Mouse (Mus musculus): ENCODE measurements at regions not wholly inside any gene's neighbourhood (a gene's known extent, or its start where the extent isn't known, plus 50 kb on each side); places are given as distances from the start of the nearest gene placed in this dataset.

DNA sequence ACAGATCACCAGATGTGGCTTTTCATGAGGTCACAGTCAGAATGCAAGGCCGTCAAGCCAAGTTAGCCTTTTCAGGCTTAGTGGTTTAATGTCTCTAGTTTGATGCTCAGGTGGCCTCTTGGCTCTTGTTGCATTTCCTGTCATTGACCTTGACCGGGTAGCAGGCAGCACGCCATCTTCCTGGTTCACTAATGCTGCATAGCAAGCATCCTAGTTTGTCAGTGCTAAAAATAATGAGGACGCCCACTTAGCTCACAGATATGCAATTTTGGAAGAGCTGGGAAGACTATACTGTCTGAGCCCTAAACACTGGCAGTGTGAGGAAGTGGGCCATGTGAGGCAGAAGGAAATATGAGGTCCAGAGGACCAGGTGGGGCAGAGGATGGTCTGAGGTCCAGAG is 97.2 kb downstream of the Ndufa10 start:
- ATAC-seq (ENCODE audit: insufficient read depth, low read depth) (peak; percentile 74), DNase-seq (ENCODE audit: low spot score) (peak; percentile 59)
- Histone ChIP-seq H3K9ac (replicated peaks; ENCODE audit: low read depth, low read length) (no peak overlapping the region), H3K36me3 (replicated peaks; ENCODE audit: control insufficient read depth, insufficient read depth, low read length) (no peaks in the 10 kb centered on the region), H3K4me3 (ENCODE audit: low read depth, low read length) (no peak overlapping the region), H3K9me3 (replicated peaks; ENCODE audit: control insufficient read depth, low read length) (no peaks in the 10 kb centered on the region), H3K4me1 (ENCODE audit: control insufficient read depth, insufficient read depth) (peaks cover 48% of the 10 kb centered on the region), H3K4me2 (ENCODE audit: low read depth, low read length) (no peak overlapping the region), H3K27me3 (ENCODE audit: control insufficient read depth, insufficient read depth, low read length) (no peaks in the 10 kb centered on the region), H3K27ac (ENCODE audit: low read depth) (peak overlapping the region; percentile 79)
- 21% methylated on average over 4 of the region's 4 CpGs for WGBS
- TF ChIP-seq CTCF (IDR thresholded peaks at IDR 0.05; ENCODE audit: low read depth) (no peak), EP300 (IDR thresholded peaks at IDR 0.05; ENCODE audit: low read depth) (no peak)

DNA sequence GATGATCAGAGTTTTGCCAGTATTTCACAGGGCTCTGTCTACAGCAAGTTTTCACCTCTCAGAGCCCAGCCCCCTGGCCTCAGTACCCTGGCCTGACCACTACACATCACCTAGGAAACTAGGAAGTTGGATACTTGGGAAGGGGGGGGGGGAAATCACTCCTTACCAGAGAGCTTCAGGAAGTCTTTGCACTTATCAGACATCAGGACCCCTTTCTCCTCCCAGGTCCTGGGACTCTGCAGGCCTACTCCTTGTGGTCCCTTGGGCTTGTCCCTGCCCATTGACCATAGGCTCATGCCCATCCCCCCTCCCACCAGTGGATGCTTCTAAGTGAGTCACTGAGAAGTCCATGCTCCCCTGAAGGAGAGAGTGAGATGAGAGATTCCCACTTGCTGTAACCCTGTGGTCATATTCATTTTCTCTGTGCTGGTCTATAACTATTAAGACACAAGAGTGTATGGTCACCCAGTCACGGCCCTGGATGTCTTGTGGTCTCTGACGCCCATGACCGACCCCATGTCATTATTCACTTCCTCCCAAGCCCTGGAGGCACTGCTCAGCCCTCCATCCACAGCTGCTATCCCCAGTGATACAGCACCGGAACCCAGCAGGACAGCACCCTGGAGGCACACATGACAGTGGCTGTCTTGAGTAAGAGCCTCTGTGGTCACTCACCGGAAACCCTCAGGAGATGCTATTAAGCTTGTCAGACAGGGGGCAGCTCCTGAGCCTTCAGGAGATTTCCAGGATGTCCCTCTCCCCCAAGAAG is 101.3 kb downstream of the Ndufa10 start:
- Histone ChIP-seq H3K4me2 (ENCODE audit: low read depth, low read length) (no peak overlapping the region), H3K9ac (replicated peaks; ENCODE audit: low read depth, low read length) (no peak overlapping the region), H3K4me1 (ENCODE audit: control insufficient read depth, insufficient read depth) (peaks cover 18% of the 10 kb centered on the region), H3K27ac (ENCODE audit: low read depth) (no peak overlapping the region), H3K27me3 (ENCODE audit: control insufficient read depth, insufficient read depth, low read length) (no peaks in the 10 kb centered on the region), H3K4me3 (ENCODE audit: low read depth, low read length) (no peak overlapping the region), H3K36me3 (replicated peaks; ENCODE audit: control insufficient read depth, insufficient read depth, low read length) (no peaks in the 10 kb centered on the region), H3K9me3 (replicated peaks; ENCODE audit: control insufficient read depth, low read length) (no peaks in the 10 kb centered on the region)
- DNase-seq (ENCODE audit: low spot score) (no peak), ATAC-seq (ENCODE audit: insufficient read depth, low read depth) (no peak)
- 85% methylated on average over 5 of the region's 5 CpGs for WGBS
- TF ChIP-seq CTCF (IDR thresholded peaks at IDR 0.05; ENCODE audit: low read depth) (no peak), EP300 (IDR thresholded peaks at IDR 0.05; ENCODE audit: low read depth) (no peak)

DNA sequence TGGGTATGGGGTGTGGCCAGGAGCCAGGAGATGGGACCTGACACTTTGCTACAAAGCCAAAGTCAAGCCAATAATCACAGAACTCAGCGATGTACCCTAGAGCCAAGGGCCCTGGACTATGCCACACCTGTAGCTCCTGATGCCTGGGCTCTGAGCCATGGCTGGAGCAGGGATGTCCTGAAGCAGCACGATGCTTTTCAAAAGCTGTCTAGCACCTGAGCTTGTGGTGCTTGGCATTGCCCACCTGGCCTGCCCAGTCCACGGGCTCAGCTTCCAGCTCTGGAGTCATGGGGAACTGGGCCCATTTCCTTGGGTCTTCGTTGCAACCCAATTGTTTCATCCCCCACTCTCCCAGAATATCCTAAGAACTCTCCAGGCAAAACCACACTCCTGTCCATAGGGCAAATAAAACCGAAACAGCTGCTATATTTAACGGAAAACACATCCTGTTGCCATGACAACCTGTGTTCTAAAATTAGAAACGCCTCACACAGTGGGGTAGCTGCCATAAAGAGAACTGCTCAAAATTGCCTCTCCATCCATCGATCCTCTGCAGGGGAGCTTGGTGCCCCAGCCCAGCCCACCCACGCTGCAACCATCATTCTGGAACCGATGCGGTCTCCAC is 102.2 kb downstream of the Ndufa10 start:
- Histone ChIP-seq H3K36me3 (replicated peaks; ENCODE audit: control insufficient read depth, insufficient read depth, low read length) (no peaks in the 10 kb centered on the region), H3K4me3 (ENCODE audit: low read depth, low read length) (no peak overlapping the region), H3K27me3 (ENCODE audit: control insufficient read depth, insufficient read depth, low read length) (no peaks in the 10 kb centered on the region), H3K4me2 (ENCODE audit: low read depth, low read length) (no peak overlapping the region), H3K27ac (ENCODE audit: low read depth) (no peak overlapping the region), H3K9ac (replicated peaks; ENCODE audit: low read depth, low read length) (no peak overlapping the region), H3K4me1 (ENCODE audit: control insufficient read depth, insufficient read depth) (peaks cover 9% of the 10 kb centered on the region; the same call in 1 of the 2 replicates), H3K9me3 (replicated peaks; ENCODE audit: control insufficient read depth, low read length) (no peaks in the 10 kb centered on the region)
- ATAC-seq (ENCODE audit: insufficient read depth, low read depth): no peak
- TF ChIP-seq EP300 (IDR thresholded peaks at IDR 0.05; ENCODE audit: low read depth): no peak
- no peak for TF ChIP-seq CTCF (IDR thresholded peaks at IDR 0.05; ENCODE audit: low read depth)
- DNase-seq (ENCODE audit: low spot score): peak; percentile 47
- WGBS: 57% methylated on average over 11 of the region's 11 CpGs

DNA sequence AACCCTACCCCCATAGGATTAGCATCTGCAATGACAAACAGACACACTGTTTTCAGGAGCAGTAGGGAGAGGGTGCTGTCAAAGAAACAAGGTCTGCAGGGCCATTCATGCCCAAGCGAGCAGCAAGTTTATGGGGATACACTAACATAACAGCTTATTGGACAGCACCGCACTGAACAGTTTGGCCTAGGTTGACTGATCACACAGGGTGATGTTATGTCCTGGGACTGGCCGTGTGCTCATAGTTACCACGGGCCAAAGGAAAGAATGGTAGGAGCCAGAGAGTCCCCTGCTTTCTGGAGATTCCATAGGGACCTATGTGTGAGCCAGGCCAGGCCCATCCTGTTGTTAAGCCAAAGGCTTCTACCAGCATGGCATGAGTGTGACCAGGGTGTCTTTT is 102.8 kb downstream of the Ndufa10 start:
- Histone ChIP-seq H3K4me1 (ENCODE audit: control insufficient read depth, insufficient read depth) (peaks cover 3% of the 10 kb centered on the region; the same call in 1 of the 2 replicates), H3K36me3 (replicated peaks; ENCODE audit: control insufficient read depth, insufficient read depth, low read length) (no peaks in the 10 kb centered on the region), H3K4me3 (ENCODE audit: low read depth, low read length) (no peak overlapping the region), H3K27me3 (ENCODE audit: control insufficient read depth, insufficient read depth, low read length) (no peaks in the 10 kb centered on the region), H3K4me2 (ENCODE audit: low read depth, low read length) (no peak overlapping the region), H3K9ac (replicated peaks; ENCODE audit: low read depth, low read length) (no peak overlapping the region), H3K27ac (ENCODE audit: low read depth) (no peak overlapping the region), H3K9me3 (replicated peaks; ENCODE audit: control insufficient read depth, low read length) (no peaks in the 10 kb centered on the region)
- 87% methylated on average over 4 of the region's 4 CpGs for WGBS
- TF ChIP-seq CTCF (IDR thresholded peaks at IDR 0.05; ENCODE audit: low read depth) (no peak), EP300 (IDR thresholded peaks at IDR 0.05; ENCODE audit: low read depth) (no peak)
- no peak for DNase-seq (ENCODE audit: low spot score)
- no peak for ATAC-seq (ENCODE audit: insufficient read depth, low read depth)

- H3K27me3 ChIP-seq (ENCODE audit: control insufficient read depth, insufficient read depth, low read length): no peaks in the 10 kb centered on the region
- no peak for DNase-seq (ENCODE audit: low spot score)
- H3K4me1 ChIP-seq (ENCODE audit: control insufficient read depth, insufficient read depth): no peaks in the 10 kb centered on the region
- no peak overlapping the region for H3K9ac ChIP-seq (replicated peaks; ENCODE audit: low read depth, low read length)
- no peaks in the 10 kb centered on the region for H3K9me3 ChIP-seq (replicated peaks; ENCODE audit: control insufficient read depth, low read length)
- 71% methylated on average over 5 of the region's 5 CpGs for WGBS
- H3K27ac ChIP-seq (ENCODE audit: low read depth): no peak overlapping the region
- H3K4me2 ChIP-seq (ENCODE audit: low read depth, low read length): no peak overlapping the region
- H3K36me3 ChIP-seq (replicated peaks; ENCODE audit: control insufficient read depth, insufficient read depth, low read length): no peaks in the 10 kb centered on the region
- ATAC-seq (ENCODE audit: insufficient read depth, low read depth): no peak
- no peak for TF ChIP-seq CTCF (IDR thresholded peaks at IDR 0.05; ENCODE audit: low read depth)
- TF ChIP-seq EP300 (IDR thresholded peaks at IDR 0.05; ENCODE audit: low read depth): no peak
- no peak overlapping the region for H3K4me3 ChIP-seq (ENCODE audit: low read depth, low read length)
Measured at GRCm38 (mm10) chr1:92369972-92370371, 103.7 kb downstream of the Ndufa10 start.

Data from heart, postnatal 0 days (tissue).